Mouse (Mus musculus) small intestine, adult 2 months (tissue): ENCODE data around the gene Orm1.

Source experiments
- CTCF ChIP-seq: fragments of 200-500 bp; IDR thresholded peaks from 2 replicates; pipeline ENCODE4 v1.5.1; 2012; ENCODE audit warnings: low read depth, mild to moderate bottlenecking, control low read depth, inconsistent platforms, low read length, moderate library complexity, mixed read lengths; ENCODE audit not compliant: insufficient replicate concordance, insufficient read length; ENCODE audit errors: extremely low read depth
- POLR2A ChIP-seq: fragments of 200-500 bp; IDR thresholded peaks from 2 replicates; pipeline ENCODE4 v1.6.1; 2012; ENCODE audit warnings: low read depth, mild to moderate bottlenecking, control low read depth, inconsistent platforms, low read length, moderate library complexity

- TF ChIP-seq CTCF (no peak), POLR2A (no peak)
Observed at GRCm38 (mm10) chr4:63374331-63374730, 30.0 kb downstream of the Orm1 start.
